Mouse (Mus musculus) C2C12 (cell line): ENCODE results near the gene Gm20388.

Experiments used
- CEBPB ChIP-seq: IDR thresholded peaks from one replicate; pipeline ENCODE4 v1.6.1; 2011; ENCODE audit warnings: low read depth, mild to moderate bottlenecking, control low read depth, moderate library complexity
- CTCF ChIP-seq: IDR thresholded peaks from one replicate; pipeline ENCODE4 v1.5.1; 2011; ENCODE audit not compliant: control insufficient read depth, insufficient read depth, insufficient read length
- FOSL1 ChIP-seq: IDR thresholded peaks from one replicate; pipeline ENCODE4 v1.8.0; 2011; ENCODE audit warnings: mild to moderate bottlenecking, low read length; ENCODE audit not compliant: poor library complexity, insufficient read depth, severe bottlenecking
- MAX ChIP-seq: IDR thresholded peaks from one replicate; pipeline ENCODE4 v1.6.1; 2011; ENCODE audit warnings: mild to moderate bottlenecking, control low read depth
- MYOD1 ChIP-seq: IDR thresholded peaks from one replicate; pipeline ENCODE4 v1.6.1; 2011; ENCODE audit warnings: low read depth; ENCODE audit not compliant: control insufficient read depth, insufficient read length
- MYOG ChIP-seq: IDR thresholded peaks from one replicate; pipeline ENCODE4 v1.6.1; 2011; ENCODE audit not compliant: control insufficient read depth, insufficient read length; ENCODE audit errors: extremely low read depth
- USF1 ChIP-seq: IDR thresholded peaks from one replicate; pipeline ENCODE4 v1.6.1; 2011; ENCODE audit warnings: low read depth, mild to moderate bottlenecking, control low read depth, moderate library complexity

GRCm38 (mm10) chr8:123411246-123411645 lies 3500.6 kb downstream of the Gm20388 start, which contains the start of gene Tubb3:
- TF ChIP-seq CEBPB: no peak
- no peak for TF ChIP-seq CTCF
- no peak for TF ChIP-seq MAX
- TF ChIP-seq USF1: no peak
- TF ChIP-seq MYOG: no peak
- no peak for TF ChIP-seq MYOD1
- no peak for TF ChIP-seq FOSL1
